Mouse (Mus musculus): ENCODE data around the gene Hist1h4f. TPM values are rescaled to one million over a fixed set of nuclear protein-coding genes. Genes with fewer than 3 reads are reported as not detected.
"Not testable (repeated sequence)": the region's sequence is repeated elsewhere in the genome, so short reads cannot be mapped to it uniquely, and the experiment has no call there.

Gene Hist1h4f
- polyA plus RNA-seq, 1 experiment from 2014 or later: 2.2 TPM

DNA sequence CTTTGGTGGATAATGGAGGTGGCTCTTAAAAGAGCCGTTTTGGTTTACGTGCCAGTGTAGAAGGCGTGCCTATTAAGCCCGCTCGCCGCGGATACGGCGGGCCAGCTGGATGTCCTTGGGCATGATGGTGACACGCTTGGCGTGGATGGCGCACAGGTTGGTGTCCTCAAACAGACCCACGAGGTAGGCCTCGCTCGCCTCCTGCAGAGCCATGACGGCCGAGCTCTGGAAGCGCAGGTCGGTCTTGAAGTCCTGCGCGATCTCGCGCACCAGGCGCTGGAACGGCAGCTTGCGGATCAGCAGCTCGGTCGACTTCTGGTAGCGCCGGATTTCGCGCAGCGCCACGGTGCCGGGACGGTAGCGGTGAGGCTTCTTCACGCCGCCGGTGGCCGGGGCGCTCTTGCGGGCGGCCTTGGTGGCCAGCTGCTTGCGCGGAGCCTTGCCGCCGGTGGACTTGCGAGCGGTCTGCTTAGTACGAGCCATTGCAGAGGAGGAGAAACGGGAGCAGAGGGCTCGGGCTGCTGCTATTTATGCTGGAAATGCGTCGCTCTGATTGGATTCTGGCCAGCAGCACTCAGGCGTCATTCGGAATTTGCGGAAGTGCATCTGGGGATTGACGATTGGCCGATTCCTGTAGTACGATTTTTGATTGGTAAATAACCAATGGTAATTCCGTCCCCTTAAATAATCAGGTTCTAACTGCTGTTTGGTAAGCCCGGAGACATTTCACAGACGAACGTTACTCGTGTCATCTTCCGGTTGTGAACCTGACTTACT lies 10.6 kb upstream of the Hist1h4f start, which contains the start of gene Hist1h3e:
TSS of gene Hist1h3e (minus strand) at position 487 of the 777 bp plus-strand sequence.
- not testable (repeated sequence) for H3K4me1 ChIP-seq; H3K9me3 ChIP-seq (replicated peaks); H3K27me3 ChIP-seq; H3K36me3 ChIP-seq (ENCODE audit: poor library complexity, severe bottlenecking)
- under 1% methylated on average over 44 of the region's 67 CpGs for WGBS
- peak within 1 kb of the TSS; percentile 75 for H3K9ac ChIP-seq
- H3K27ac ChIP-seq: peak within 1 kb of the TSS; percentile 98
- peak within 1 kb of the TSS; percentile 46 for H3K4me3 ChIP-seq
- peak; percentile 94 for ATAC-seq
- peak within 1 kb of the TSS; percentile 70 for H3K4me2 ChIP-seq

DNA sequence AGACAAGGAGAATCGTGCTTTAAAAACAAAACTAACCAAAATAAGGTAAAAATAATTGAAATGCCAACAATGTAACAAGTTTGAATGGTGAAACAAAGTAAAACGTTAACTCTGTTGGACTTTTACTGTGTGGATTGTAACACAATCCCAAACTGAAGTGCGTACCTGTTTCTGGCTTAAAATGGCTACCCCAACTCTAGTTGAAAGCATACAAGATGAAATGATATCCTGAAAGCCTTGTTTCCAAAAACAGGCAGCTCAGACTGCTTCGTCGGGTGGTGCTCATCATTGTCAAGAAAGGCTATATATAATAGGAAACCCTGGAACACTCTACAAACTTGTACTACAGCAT lies 10.1 kb upstream of the Hist1h4f start:
- WGBS: 0% methylated on average over 2 of the region's 5 CpGs
- H3K9me3 ChIP-seq (replicated peaks): not testable (repeated sequence)

DNA sequence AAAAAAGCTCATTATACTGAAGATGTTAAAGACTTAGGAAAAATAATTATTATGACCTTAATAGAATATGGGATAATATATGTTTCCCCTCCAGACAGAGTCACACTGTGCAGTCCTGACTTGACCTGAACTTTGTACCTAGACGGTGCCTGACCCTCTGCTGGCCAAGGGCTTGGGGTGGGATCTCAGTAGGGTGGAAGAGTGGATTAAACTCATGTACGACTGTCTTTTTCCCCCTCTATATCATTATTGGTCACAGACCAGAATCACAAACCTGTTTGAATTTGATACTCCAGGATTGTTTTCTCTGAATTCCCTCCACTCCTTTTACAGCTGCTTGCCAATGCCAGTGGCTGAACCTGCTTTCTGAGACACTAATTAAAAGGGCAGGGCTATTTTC lies 9.3 kb upstream of the Hist1h4f start:
- not testable (repeated sequence) for H3K4me3 ChIP-seq; H3K27me3 ChIP-seq; H3K36me3 ChIP-seq (ENCODE audit: poor library complexity, severe bottlenecking); H3K9me3 ChIP-seq (replicated peaks); H3K9ac ChIP-seq; H3K4me1 ChIP-seq; ATAC-seq
- Histone ChIP-seq H3K27ac (peak overlapping the region; percentile 59), H3K4me2 (peak overlapping the region; percentile 40)
- 12% methylated on average over 2 of the region's 2 CpGs for WGBS

More for the DNA sequence above, 10.1 kb upstream of the Hist1h4f start:
- not testable (repeated sequence) for H3K36me3 ChIP-seq (ENCODE audit: poor library complexity, severe bottlenecking); H3K27me3 ChIP-seq; ATAC-seq; H3K4me1 ChIP-seq
- H3K27ac ChIP-seq: peak overlapping the region; percentile 98
- H3K4me3 ChIP-seq: peak overlapping the region; percentile 46
- peak overlapping the region; percentile 70 for H3K4me2 ChIP-seq
- peak overlapping the region; percentile 75 for H3K9ac ChIP-seq

DNA sequence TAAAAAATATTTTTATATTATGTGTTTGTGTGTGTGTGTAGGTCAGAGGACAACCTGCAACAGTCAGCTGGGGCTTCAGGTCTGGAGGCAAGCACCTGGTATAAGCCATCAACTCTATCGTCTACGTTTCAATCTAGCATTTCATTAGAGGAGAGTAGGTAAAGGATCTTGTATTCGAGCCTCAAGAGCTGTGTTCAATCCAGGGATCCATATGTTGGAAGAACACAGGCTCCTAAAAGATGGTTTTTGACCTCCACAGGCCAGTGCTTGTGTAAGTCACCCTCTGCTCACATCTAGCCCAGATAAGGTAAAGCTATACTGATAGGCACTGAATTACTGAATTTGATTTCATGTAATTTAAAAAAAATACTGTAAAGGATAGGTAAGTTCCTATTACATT lies 5.5 kb upstream of the Hist1h4f start:
- Histone ChIP-seq H3K27me3 (no peaks in the 10 kb centered on the region), H3K36me3 (ENCODE audit: poor library complexity, severe bottlenecking) (no peaks in the 10 kb centered on the region), H3K9me3 (replicated peaks) (no peaks in the 10 kb centered on the region), H3K4me3 (no peak overlapping the region), H3K27ac (peak overlapping the region; percentile 16; the same call in 1 of the 2 replicates), H3K4me1 (peaks cover 23% of the 10 kb centered on the region), H3K4me2 (peak overlapping the region; percentile 93), H3K9ac (no peak overlapping the region)
- 64% methylated on average over 3 of the region's 3 CpGs for WGBS
- ATAC-seq: no peak

DNA sequence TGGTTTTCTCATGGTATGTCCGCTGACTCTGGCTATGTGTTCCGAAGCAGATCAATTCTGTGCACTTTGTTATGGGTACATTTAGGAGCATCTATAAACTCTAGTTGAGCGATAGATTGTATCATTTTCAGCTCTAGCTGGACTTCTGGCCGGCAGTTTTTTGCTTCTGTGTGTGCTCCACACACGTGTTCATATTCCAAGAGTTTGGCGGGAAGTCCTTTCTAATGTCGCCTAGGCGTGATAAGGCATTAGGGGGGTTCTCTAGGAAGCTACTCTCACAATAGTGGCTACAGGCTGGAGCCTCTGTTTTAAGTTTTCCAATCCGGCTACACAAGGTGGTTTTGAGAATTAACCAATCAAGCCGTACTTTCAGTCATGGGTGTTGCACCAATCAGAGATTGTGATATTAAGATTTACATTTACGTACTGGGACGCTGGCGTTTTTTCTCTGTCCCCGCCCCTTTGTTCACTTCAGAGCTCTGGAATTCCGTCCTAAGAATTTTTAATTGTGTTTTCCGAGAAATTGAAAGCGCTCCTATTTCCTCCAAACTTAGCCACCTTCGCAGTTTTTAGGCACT lies 4.5 kb upstream of the Hist1h4f start:
- peak overlapping the region; percentile 87 for H3K9ac ChIP-seq
- peak overlapping the region; percentile 61 for H3K4me3 ChIP-seq
- H3K4me1 ChIP-seq: peaks cover 24% of the 10 kb centered on the region
- ATAC-seq: peak; percentile 84
- H3K27ac ChIP-seq: peak overlapping the region; percentile 99
- under 1% methylated on average over 18 of the region's 18 CpGs for WGBS
- no peaks in the 10 kb centered on the region for H3K27me3 ChIP-seq
- peak overlapping the region; percentile 93 for H3K4me2 ChIP-seq
- no peaks in the 10 kb centered on the region for H3K36me3 ChIP-seq (ENCODE audit: poor library complexity, severe bottlenecking)
- H3K9me3 ChIP-seq (replicated peaks): no peaks in the 10 kb centered on the region

DNA sequence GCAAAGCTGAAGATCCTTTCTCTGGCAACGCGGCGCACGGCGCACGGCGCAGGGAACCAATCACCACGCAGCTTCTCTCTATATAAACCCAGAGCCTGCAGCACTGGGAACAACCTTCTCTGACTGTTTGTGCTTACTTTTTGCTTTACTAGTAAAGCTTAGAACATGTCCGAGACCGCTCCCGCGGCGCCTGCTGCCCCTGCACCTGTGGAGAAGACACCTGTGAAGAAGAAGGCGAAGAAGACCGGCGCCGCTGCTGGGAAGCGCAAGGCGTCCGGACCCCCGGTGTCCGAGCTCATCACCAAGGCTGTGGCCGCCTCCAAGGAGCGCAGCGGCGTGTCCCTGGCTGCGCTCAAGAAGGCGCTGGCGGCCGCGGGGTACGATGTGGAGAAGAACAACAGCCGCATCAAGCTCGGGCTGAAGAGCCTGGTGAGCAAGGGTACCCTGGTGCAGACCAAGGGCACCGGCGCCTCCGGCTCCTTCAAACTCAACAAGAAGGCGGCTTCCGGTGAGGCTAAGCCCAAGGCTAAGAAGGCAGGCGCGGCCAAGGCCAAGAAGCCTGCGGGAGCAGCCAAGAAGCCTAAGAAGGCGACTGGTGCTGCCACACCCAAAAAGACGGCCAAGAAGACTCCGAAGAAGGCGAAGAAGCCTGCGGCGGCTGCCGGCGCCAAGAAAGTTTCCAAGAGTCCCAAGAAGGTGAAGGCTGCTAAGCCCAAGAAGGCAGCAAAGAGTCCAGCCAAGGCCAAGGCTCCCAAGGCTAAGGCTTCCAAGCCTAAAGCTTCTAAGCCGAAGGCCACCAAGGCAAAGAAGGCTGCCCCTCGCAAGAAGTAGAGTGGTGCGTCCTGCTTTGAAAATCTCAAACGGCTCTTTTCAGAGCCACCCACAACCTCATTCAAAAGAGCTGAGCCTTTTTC lies 3.7 kb upstream of the Hist1h4f start:
- Histone ChIP-seq H3K27ac (peak overlapping the region; percentile 99), H3K36me3 (ENCODE audit: poor library complexity, severe bottlenecking) (no peaks in the 10 kb centered on the region), H3K4me3 (peak overlapping the region; percentile 61), H3K4me1 (peaks cover 27% of the 10 kb centered on the region), H3K27me3 (no peaks in the 10 kb centered on the region), H3K9ac (peak overlapping the region; percentile 87), H3K4me2 (peak overlapping the region; percentile 93), H3K9me3 (replicated peaks) (no peaks in the 10 kb centered on the region)
- peak; percentile 87 for ATAC-seq
- WGBS: under 1% methylated on average over 54 of the region's 54 CpGs

DNA sequence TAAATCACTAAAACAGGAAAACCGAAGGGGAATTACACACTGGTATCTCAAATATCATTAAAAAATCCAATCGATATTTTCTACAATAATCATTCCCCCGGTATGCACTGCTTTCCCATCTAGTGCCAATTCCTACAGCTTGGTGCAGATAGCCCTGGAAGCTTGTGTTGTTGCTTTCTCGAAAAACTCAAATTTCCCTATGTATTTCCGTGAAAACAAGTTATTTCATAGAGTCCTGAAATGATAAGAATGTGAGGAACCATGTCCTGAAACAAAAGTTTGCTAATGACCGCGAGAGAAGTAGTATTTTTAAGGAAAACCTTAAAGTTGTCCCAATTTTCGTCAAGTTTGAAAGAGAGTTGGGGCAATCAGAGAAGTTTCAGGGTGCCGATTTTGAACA lies 2.9 kb upstream of the Hist1h4f start:
- no peak for ATAC-seq
- Histone ChIP-seq H3K9me3 (replicated peaks) (no peaks in the 10 kb centered on the region), H3K4me2 (peak overlapping the region; percentile 93), H3K27ac (peak overlapping the region; percentile 99), H3K9ac (peak overlapping the region; percentile 87), H3K4me1 (peaks cover 27% of the 10 kb centered on the region), H3K4me3 (peak overlapping the region; percentile 61), H3K36me3 (ENCODE audit: poor library complexity, severe bottlenecking) (no peaks in the 10 kb centered on the region), H3K27me3 (no peaks in the 10 kb centered on the region)
- 24% methylated on average over 9 of the region's 9 CpGs for WGBS

DNA sequence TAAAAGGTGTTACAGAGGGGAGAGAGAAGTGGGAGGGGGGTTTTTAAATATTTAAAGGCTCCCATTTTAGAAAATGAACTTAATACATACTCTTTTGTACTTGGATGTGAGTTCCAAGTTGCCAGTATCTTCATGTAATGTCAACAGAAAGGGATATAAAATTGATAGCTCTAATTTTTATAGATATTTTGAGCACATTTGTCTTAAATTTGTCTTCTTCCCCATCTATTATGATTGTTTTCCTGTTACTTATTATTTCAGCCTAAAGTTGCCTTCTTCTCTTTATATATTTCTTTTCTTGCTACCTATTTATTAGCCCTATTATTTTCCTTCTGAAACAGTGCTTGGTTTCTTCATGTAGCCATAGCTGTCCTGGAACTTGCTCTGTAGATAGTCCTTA lies 1.5 kb upstream of the Hist1h4f start, which contains the start of gene Hist1h1d:
TSS of gene Hist1h1d (plus strand) at position 301 of the 400 bp plus-strand sequence.
- no peaks in the 10 kb centered on the region for H3K36me3 ChIP-seq (ENCODE audit: poor library complexity, severe bottlenecking)
- H3K27ac ChIP-seq: peak within 1 kb of the TSS; percentile 99
- 0 out of 2 replicates have a peak within 1 kb of the TSS, but pooled peaks have one; percentile 3 for H3K4me3 ChIP-seq
- H3K4me2 ChIP-seq: peak within 1 kb of the TSS; percentile 93
- H3K27me3 ChIP-seq: no peaks in the 10 kb centered on the region
- peaks cover 27% of the 10 kb centered on the region for H3K4me1 ChIP-seq
- peak within 1 kb of the TSS; percentile 87 for H3K9ac ChIP-seq
- H3K9me3 ChIP-seq (replicated peaks): no peaks in the 10 kb centered on the region
- ATAC-seq: no peak

DNA sequence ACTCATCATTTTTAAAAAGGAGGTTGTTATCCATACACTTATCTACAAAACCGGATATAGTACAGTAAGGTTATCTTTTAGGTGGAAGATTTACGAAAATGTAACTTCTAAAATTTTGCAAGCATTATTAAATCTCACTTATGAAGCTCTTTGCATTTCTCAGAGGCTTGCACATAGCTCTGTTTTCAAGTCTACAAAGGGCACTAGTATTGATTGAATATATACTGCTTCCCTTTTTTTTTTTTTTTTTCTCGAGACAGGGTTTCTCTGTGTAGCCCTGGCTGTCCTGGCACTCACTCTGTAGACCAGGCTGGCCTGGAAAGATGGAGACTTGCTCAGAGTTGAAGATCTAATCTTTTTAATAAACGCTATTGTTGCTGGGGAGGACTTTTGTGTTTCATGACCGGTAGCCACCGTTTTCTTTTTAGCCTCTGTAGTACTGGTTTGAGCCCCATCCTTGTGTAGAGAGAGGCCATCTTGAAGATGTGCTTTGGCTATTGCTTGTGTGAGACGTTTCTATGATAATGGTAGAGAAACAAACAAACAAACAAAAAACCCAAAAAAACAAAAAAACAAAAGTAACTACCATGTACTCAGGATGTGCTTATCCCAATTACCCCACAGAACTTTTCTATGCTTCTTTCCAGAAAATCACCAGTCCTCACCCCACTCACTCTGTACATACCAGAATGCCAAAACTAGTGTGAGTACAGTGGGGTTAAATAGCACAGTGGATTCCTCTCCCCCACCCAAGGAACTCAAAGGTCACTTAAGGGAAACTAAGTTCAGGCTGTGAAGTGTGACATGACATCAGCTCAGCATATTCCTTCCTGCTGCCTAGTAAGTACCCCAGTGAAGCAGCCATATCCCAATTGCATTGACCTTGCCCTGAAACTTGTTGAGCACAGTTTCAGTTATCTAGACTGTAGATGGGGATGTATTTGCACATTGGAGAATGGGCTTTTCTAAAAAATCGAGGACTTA lies 775 bp upstream of the Hist1h4f start:
- H3K36me3 ChIP-seq (ENCODE audit: poor library complexity, severe bottlenecking): no peaks in the 10 kb centered on the region
- no peak for ATAC-seq
- H3K9ac ChIP-seq: peak overlapping the region; percentile 69
- WGBS: 49% methylated on average over 8 of the region's 8 CpGs
- peak overlapping the region; percentile 65 for H3K4me2 ChIP-seq
- H3K27ac ChIP-seq: peak overlapping the region; percentile 93
- H3K4me3 ChIP-seq: peak overlapping the region; percentile 46
- H3K4me1 ChIP-seq: peaks cover 27% of the 10 kb centered on the region
- H3K27me3 ChIP-seq: no peaks in the 10 kb centered on the region
- no peaks in the 10 kb centered on the region for H3K9me3 ChIP-seq (replicated peaks)

DNA sequence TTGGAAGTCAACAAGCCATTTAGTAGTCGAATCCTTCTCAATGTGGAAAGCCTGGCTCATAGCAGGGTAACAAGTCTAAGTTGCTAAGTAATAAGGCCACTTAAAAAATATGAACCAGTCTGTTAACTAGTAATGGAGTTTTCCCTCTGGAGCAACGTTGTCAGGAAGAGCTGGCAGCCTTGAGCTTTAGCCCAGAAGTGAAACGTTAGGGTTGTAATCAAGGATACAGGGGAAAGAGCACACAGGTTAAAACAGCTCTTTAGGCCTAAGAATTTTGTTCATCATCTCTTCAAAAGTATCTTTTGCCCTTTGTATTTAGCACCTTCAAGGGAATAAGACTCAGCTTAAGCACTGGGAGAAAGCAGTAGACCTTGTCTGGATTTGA lies 695 bp downstream of the Hist1h4f start:
- peak overlapping the region; percentile 93 for H3K27ac ChIP-seq
- H3K4me3 ChIP-seq: peak overlapping the region; percentile 46
- 5% methylated on average over 3 of the region's 3 CpGs for WGBS
- H3K9ac ChIP-seq: peak overlapping the region; percentile 69
- H3K4me2 ChIP-seq: peak overlapping the region; percentile 65
- H3K27me3 ChIP-seq: no peaks in the 10 kb centered on the region
- H3K4me1 ChIP-seq: peaks cover 21% of the 10 kb centered on the region
- ATAC-seq: no peak
- H3K36me3 ChIP-seq (ENCODE audit: poor library complexity, severe bottlenecking): no peaks in the 10 kb centered on the region
- no peaks in the 10 kb centered on the region for H3K9me3 ChIP-seq (replicated peaks)

DNA sequence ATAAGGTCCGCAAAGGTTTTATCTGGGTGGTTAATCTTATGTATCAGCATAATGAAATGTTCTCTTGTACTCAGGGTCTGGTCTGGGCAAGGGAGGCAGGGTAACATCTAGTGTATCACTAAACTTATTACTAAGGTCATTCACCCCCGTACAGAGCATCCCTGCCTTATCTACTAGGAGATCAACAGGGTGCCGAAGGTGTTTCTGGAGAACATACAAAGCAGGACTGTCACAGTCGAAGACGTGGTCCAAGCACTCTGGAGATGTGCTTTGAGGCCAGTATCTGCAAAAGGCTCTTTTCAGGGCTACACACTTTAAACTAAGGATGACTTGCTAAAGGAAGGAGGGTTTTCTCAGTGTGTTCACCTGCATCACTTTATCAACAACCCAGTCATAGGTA lies 4.8 kb downstream of the Hist1h4f start:
- ATAC-seq: no peak
- no peak overlapping the region for H3K27ac ChIP-seq

More for the DNA sequence above, 4.8 kb downstream of the Hist1h4f start:
- Histone ChIP-seq H3K4me1 (peaks cover 18% of the 10 kb centered on the region), H3K27me3 (no peaks in the 10 kb centered on the region), H3K4me3 (no peak overlapping the region), H3K9me3 (replicated peaks) (no peaks in the 10 kb centered on the region), H3K9ac (no peak overlapping the region), H3K4me2 (no peak overlapping the region), H3K36me3 (ENCODE audit: poor library complexity, severe bottlenecking) (no peaks in the 10 kb centered on the region)
- 78% methylated on average over 5 of the region's 5 CpGs for WGBS

Data from forebrain, embryonic 13.5 days (tissue).